Mouse (Mus musculus) activated CD4-positive, CD25-positive, alpha-beta regulatory T cell, adult 4 months (primary cell): Measurements from ENCODE around the gene Actr1b. TPM values are rescaled to one million over a fixed set of nuclear protein-coding genes. Genes with fewer than 3 reads are reported as not detected.

ENCODE experiments used
- ATAC-seq: one replicate; pipeline ENCODE4 v1.8.0; 2017
- polyA plus RNA-seq, 2 experiments: library from polyadenylated mRNA; unstranded; fragments of 100-300 nt; shearing (Covaris generic); gene quantifications; one replicate each; pipeline ENCODE4 v1.2.1; 2017

Gene Actr1b
- polyA plus RNA-seq: 10 to 100 TPM; 41.9 to 51.7 TPM

- no peak for ATAC-seq
Observed at GRCm38 (mm10) chr1:36714311-36714710, at the start of gene Actr1b. Actr1b (minus strand) TSS chr1:36714422.

GRCm38 (mm10) chr1:36761568-36761967 is 47.3 kb upstream of the Actr1b start, which contains the start of gene Zap70:
Zap70 (plus strand) TSS chr1:36761798.
- peak; percentile 83 for ATAC-seq

GRCm38 (mm10) chr1:36761061-36761460 is 46.8 kb upstream of the Actr1b start:
- ATAC-seq: no peak

GRCm38 (mm10) chr1:36760401-36760800 is 46.2 kb upstream of the Actr1b start:
- ATAC-seq: peak; percentile 33

GRCm38 (mm10) chr1:36759076-36759475 is 44.9 kb upstream of the Actr1b start:
- no peak for ATAC-seq

- ATAC-seq: no peak
Observed at GRCm38 (mm10) chr1:36758553-36758952, 44.3 kb upstream of the Actr1b start.

GRCm38 (mm10) chr1:36753932-36754675 is 39.9 kb upstream of the Actr1b start:
- no peak for ATAC-seq

GRCm38 (mm10) chr1:36746452-36746851 is 32.2 kb upstream of the Actr1b start:
- no peak for ATAC-seq

- ATAC-seq: no peak
Observed at GRCm38 (mm10) chr1:36745661-36746060, 31.4 kb upstream of the Actr1b start.

GRCm38 (mm10) chr1:36744268-36744944 is 30.2 kb upstream of the Actr1b start:
- ATAC-seq: peak; percentile 93

- ATAC-seq: no peak
Observed at GRCm38 (mm10) chr1:36743046-36743445, 28.8 kb upstream of the Actr1b start.

- no peak for ATAC-seq
Observed at GRCm38 (mm10) chr1:36739231-36739630, 25.0 kb upstream of the Actr1b start.

- ATAC-seq: peak; percentile 66
Observed at GRCm38 (mm10) chr1:36737300-36737699, 23.1 kb upstream of the Actr1b start.

- ATAC-seq: no peak
Observed at GRCm38 (mm10) chr1:36724057-36724431, 9.8 kb upstream of the Actr1b start.

- ATAC-seq: peak; percentile 73
Observed at GRCm38 (mm10) chr1:36723146-36724056, 9.2 kb upstream of the Actr1b start.

GRCm38 (mm10) chr1:36718786-36719185 is 4.6 kb upstream of the Actr1b start:
- ATAC-seq: no peak

- no peak for ATAC-seq
Observed at GRCm38 (mm10) chr1:36711104-36711503, 3.1 kb downstream of the Actr1b start.

GRCm38 (mm10) chr1:36709854-36710280 is 4.4 kb downstream of the Actr1b start, which contains the start of gene 4933424G06Rik:
4933424G06Rik (plus strand) TSS chr1:36710149.
- ATAC-seq: peak; percentile 94

- peak; percentile 56 for ATAC-seq
Observed at GRCm38 (mm10) chr1:36709055-36709853, 5.0 kb downstream of the Actr1b start.

- no peak for ATAC-seq
Observed at GRCm38 (mm10) chr1:36708626-36709025, 5.6 kb downstream of the Actr1b start.

GRCm38 (mm10) chr1:36707797-36708196 is 6.4 kb downstream of the Actr1b start:
- ATAC-seq: no peak

- ATAC-seq: no peak
Observed at GRCm38 (mm10) chr1:36707166-36707565, 7.1 kb downstream of the Actr1b start.
